Mouse (Mus musculus): ENCODE data around the gene Elmo1. TPM values are rescaled to one million over a fixed set of nuclear protein-coding genes. Genes with fewer than 3 reads are reported as not detected.
"Not testable (repeated sequence)": the region's sequence is repeated elsewhere in the genome, so short reads cannot be mapped to it uniquely, and the experiment has no call there.

The Elmo1 gene
- total RNA-seq, 2 experiments from 2014 or later = 46.6 to 46.9 TPM

GRCm38 (mm10) chr13:20632477-20632876, 542.1 kb downstream of the Elmo1 start:
- intact Hi-C loops (cut with DNase I) = no loop called here
- DNase-seq = no peak

GRCm38 (mm10) chr13:20634679-20635078, 544.3 kb downstream of the Elmo1 start:
- DNase-seq; intact Hi-C loops (cut with DNase I): not testable (repeated sequence)

GRCm38 (mm10) chr13:20635646-20636045, 545.2 kb downstream of the Elmo1 start:
- intact Hi-C loops (cut with DNase I) = no loop called here
- peak; percentile 75 for DNase-seq
